16 mouse cellular contexts compared by ENCODE assay signal in the genomic region with DNA sequence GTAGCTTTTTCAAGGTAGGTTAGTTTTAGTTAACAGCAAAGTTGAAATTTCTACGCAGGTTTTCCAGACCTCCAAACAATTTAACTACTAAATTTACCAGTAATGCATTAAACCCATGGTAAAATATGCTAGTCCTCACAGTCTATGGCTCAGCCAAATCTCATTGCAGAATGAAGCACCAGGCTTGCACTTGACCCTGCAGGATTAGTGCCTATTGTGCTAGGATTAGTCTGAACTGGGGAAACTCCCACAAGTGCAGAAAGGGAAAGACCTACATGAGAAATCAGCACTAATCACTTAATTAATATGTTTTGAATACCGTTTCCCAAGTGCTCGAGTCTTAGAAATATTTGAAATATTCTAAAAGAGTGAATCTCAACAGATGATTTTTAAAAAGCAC.
"Had no signal": no experiment of that assay in that cellular context is flagged by ENCODE, and none has a peak within 500 bp of the region (broad histone marks: within the 10 kb centered on the region; RNA-seq: fewer than 3 reads in every experiment).

No protein-coding gene starts in this region.

- H3K4me3 ChIP-seq: liver, embryonic 12.5 days; midbrain, embryonic 12.5 days; myocyte; neural tube, embryonic 13.5 days; neural tube, embryonic 15.5 days; stomach, embryonic 15.5 days had no signal

- ATAC-seq: liver, embryonic 12.5 days had no signal

- H3K9ac ChIP-seq: liver, embryonic 12.5 days; liver, embryonic 14.5 days; lung, embryonic 14.5 days; midbrain, embryonic 12.5 days; neural tube, embryonic 13.5 days; neural tube, embryonic 15.5 days; stomach, embryonic 15.5 days had no signal

- H3K27me3 ChIP-seq: stomach, embryonic 15.5 days had no signal

- H3K36me3 ChIP-seq: liver, embryonic 12.5 days; midbrain, embryonic 12.5 days; neural tube, embryonic 13.5 days; neural tube, embryonic 15.5 days; stomach, embryonic 15.5 days had no signal

- H3K27ac ChIP-seq: liver, embryonic 12.5 days; liver, embryonic 14.5 days; midbrain, embryonic 12.5 days; neural tube, embryonic 13.5 days; neural tube, embryonic 15.5 days; stomach, embryonic 15.5 days; stomach, postnatal 0 days had no signal

- H3K9me3 ChIP-seq: liver, embryonic 12.5 days; midbrain, embryonic 12.5 days; neural tube, embryonic 13.5 days; neural tube, embryonic 15.5 days; stomach, embryonic 15.5 days had no signal

- DNase-seq: lung, adult 18-20 months; lung, embryonic 14.5 days; lung, postnatal 10 days; lung, postnatal 4 days; right cerebral cortex, postnatal 14 days; thymus, adult 2 months; thymus, postnatal 25 days; thymus, postnatal 4 days had no signal

- H3K4me2 ChIP-seq: liver, embryonic 12.5 days; lung, embryonic 14.5 days; midbrain, embryonic 12.5 days; neural tube, embryonic 13.5 days; neural tube, embryonic 15.5 days; stomach, embryonic 15.5 days had no signal
